Mouse (Mus musculus): ENCODE results near the gene Ankrd49.

Ankrd49 gene

GRCm38 (mm10) chr9:14750901-14751502 lies 33.7 kb downstream of the Ankrd49 start:
- DNase-seq (ENCODE audit: low read depth, low spot score) = no peak

- DNase-seq (ENCODE audit: low read depth, low spot score) = no peak
Observed at GRCm38 (mm10) chr9:14740151-14740924, 44.3 kb downstream of the Ankrd49 start, which contains the start of gene Piwil4. Gene Piwil4 (minus strand): TSS chr9:14740733.

GRCm38 (mm10) chr9:14739498-14740150 lies 45.0 kb downstream of the Ankrd49 start:
- no peak for DNase-seq (ENCODE audit: low read depth, low spot score)

GRCm38 (mm10) chr9:14730941-14731541 lies 53.6 kb downstream of the Ankrd49 start:
- DNase-seq (ENCODE audit: low read depth, low spot score) = no peak

Data from brain, adult 2 months (tissue).